ENCODE assay signal across 8 mouse cellular contexts in genomic region chr13:74008948-74009718, GRCm38 (mm10). TPM values are rescaled to one million over a fixed set of nuclear protein-coding genes. Genes with fewer than 3 reads are reported as not detected.
DNase-seq lines count a peak whose midpoint lies in the region; ATAC-seq and TF ChIP-seq lines count a peak whose summit lies in the region.

Gene Tppp (plus strand): TSS chr13:74009407.

- WGBS in forebrain, embryonic 15.5 days, result under 1% methylated on average over 56 of the region's 56 CpGs
- under 1% methylated on average over 56 of the region's 56 CpGs for WGBS in large intestine, adult 2 months
- WGBS in liver, embryonic 16.5 days (ENCODE audit: insufficient replicate concordance), result 1% methylated on average over 53 of the region's 56 CpGs
- WGBS in neural tube, embryonic 12.5 days, result under 1% methylated on average over 56 of the region's 56 CpGs
- 1% methylated on average over 55 of the region's 56 CpGs for WGBS in stomach, postnatal 0 days

- no peaks in the 10 kb centered on the region for H3K4me1 ChIP-seq in ES-E14 (ENCODE audit: control insufficient read depth in 2 of 2, insufficient read depth in 2 of 2, low read length in 2 of 2, poor library complexity in 1 of 2)
- peaks cover 15% of the 10 kb centered on the region for H3K4me1 ChIP-seq in forebrain, embryonic 15.5 days
- H3K4me1 ChIP-seq in liver, embryonic 16.5 days (ENCODE audit: control insufficient read depth, low read depth, low read length), result peaks cover 19% of the 10 kb centered on the region
- peaks cover 11% of the 10 kb centered on the region for H3K4me1 ChIP-seq in neural tube, embryonic 12.5 days
- 0 out of 2 replicates have a peak, but pooled peaks cover 2% of the 10 kb centered on the region for H3K4me1 ChIP-seq in stomach, postnatal 0 days (replicated peaks; ENCODE audit: control insufficient read depth, insufficient read depth)

- intact Hi-C loops in heart, postnatal 14 days (cut with DNase I), result no loop called here

- H3K9ac ChIP-seq in ES-E14 (ENCODE audit: insufficient read depth, low read depth, low read length, poor library complexity, severe bottlenecking), result peak within 1 kb of the TSS; percentile 58
- peak within 1 kb of the TSS; percentile 64 for H3K9ac ChIP-seq in forebrain, embryonic 15.5 days (replicated peaks)
- peak within 1 kb of the TSS; percentile 58 for H3K9ac ChIP-seq in liver, embryonic 16.5 days (ENCODE audit: low read depth, low read length)
- peak within 1 kb of the TSS; percentile 52 for H3K9ac ChIP-seq in neural tube, embryonic 12.5 days
- H3K9ac ChIP-seq in stomach, postnatal 0 days (ENCODE audit: low read length), result peak within 1 kb of the TSS; percentile 65

- no peak for TF ChIP-seq CTCF in stomach, postnatal 0 days (IDR thresholded peaks at IDR 0.05; ENCODE audit: low read depth)

- H3K9me3 ChIP-seq in ES-E14 (ENCODE audit: control insufficient read depth, insufficient read depth, low read depth, low read length), result no peaks in the 10 kb centered on the region
- no peaks in the 10 kb centered on the region for H3K9me3 ChIP-seq in forebrain, embryonic 15.5 days
- H3K9me3 ChIP-seq in liver, embryonic 16.5 days (replicated peaks; ENCODE audit: control insufficient read depth, low read length), result no peaks in the 10 kb centered on the region
- no peaks in the 10 kb centered on the region for H3K9me3 ChIP-seq in neural tube, embryonic 12.5 days
- no peaks in the 10 kb centered on the region for H3K9me3 ChIP-seq in stomach, postnatal 0 days (ENCODE audit: control insufficient read depth, low read length)

- H3K27ac ChIP-seq in ES-E14 (ENCODE audit: insufficient read depth, low read depth, low read length, poor library complexity, severe bottlenecking), result no peak within 1 kb of the TSS
- peak within 1 kb of the TSS; percentile 69 for H3K27ac ChIP-seq in forebrain, embryonic 15.5 days (replicated peaks)
- H3K27ac ChIP-seq in liver, embryonic 16.5 days (ENCODE audit: low read length), result no peak within 1 kb of the TSS
- no peak within 1 kb of the TSS for H3K27ac ChIP-seq in neural tube, embryonic 12.5 days
- H3K27ac ChIP-seq in stomach, postnatal 0 days (replicated peaks), result peak within 1 kb of the TSS; percentile 81

- 0 out of 2 replicates have a peak, but pooled peaks cover 4% of the 10 kb centered on the region for H3K27me3 ChIP-seq in forebrain, embryonic 15.5 days
- peaks cover 48% of the 10 kb centered on the region for H3K27me3 ChIP-seq in liver, embryonic 16.5 days (ENCODE audit: control insufficient read depth, insufficient read depth, low read depth, low read length)
- H3K27me3 ChIP-seq in neural tube, embryonic 12.5 days (replicated peaks), result peaks cover 19% of the 10 kb centered on the region
- no peaks in the 10 kb centered on the region; the same call in 1 of the 2 replicates for H3K27me3 ChIP-seq in stomach, postnatal 0 days (ENCODE audit: control insufficient read depth, insufficient read depth, low read length)

- no peak for TF ChIP-seq EP300 in stomach, postnatal 0 days (optimal IDR thresholded peaks at IDR 0.05)

- H3K4me2 ChIP-seq in forebrain, embryonic 15.5 days (replicated peaks), result peak within 1 kb of the TSS; percentile 98
- peak within 1 kb of the TSS; percentile 92 for H3K4me2 ChIP-seq in liver, embryonic 16.5 days (ENCODE audit: low read depth, low read length)
- H3K4me2 ChIP-seq in neural tube, embryonic 12.5 days (replicated peaks), result peak within 1 kb of the TSS; percentile 97
- peak within 1 kb of the TSS; percentile 96 for H3K4me2 ChIP-seq in stomach, postnatal 0 days (replicated peaks; ENCODE audit: low read depth)

- H3K36me3 ChIP-seq in ES-E14 (ENCODE audit: control insufficient read depth, insufficient read depth, low read length, poor library complexity, severe bottlenecking), result no peaks in the 10 kb centered on the region
- no peaks in the 10 kb centered on the region for H3K36me3 ChIP-seq in forebrain, embryonic 15.5 days
- H3K36me3 ChIP-seq in liver, embryonic 16.5 days (ENCODE audit: control insufficient read depth, insufficient read depth), result no peaks in the 10 kb centered on the region
- H3K36me3 ChIP-seq in neural tube, embryonic 12.5 days, result no peaks in the 10 kb centered on the region
- no peaks in the 10 kb centered on the region for H3K36me3 ChIP-seq in stomach, postnatal 0 days (ENCODE audit: control insufficient read depth, insufficient read depth, low read length)

- H3K4me3 ChIP-seq in ES-E14 (ENCODE audit: insufficient read depth in 1 of 2, low read depth in 1 of 2, low read length in 2 of 2, poor library complexity in 1 of 2, severe bottlenecking in 1 of 2), result peak within 1 kb of the TSS; percentile 72 to 76
- peak within 1 kb of the TSS; percentile 71 for H3K4me3 ChIP-seq in forebrain, embryonic 15.5 days
- H3K4me3 ChIP-seq in liver, embryonic 16.5 days (ENCODE audit: low read depth, low read length), result peak within 1 kb of the TSS; percentile 58
- H3K4me3 ChIP-seq in neural tube, embryonic 12.5 days, result peak within 1 kb of the TSS; percentile 54
- H3K4me3 ChIP-seq in stomach, postnatal 0 days (ENCODE audit: low read depth, low read length), result peak within 1 kb of the TSS; percentile 60

- peak; percentile 93 for ATAC-seq in forebrain, embryonic 15.5 days (replicated peaks)
- ATAC-seq in liver, embryonic 16.5 days (ENCODE audit: low read depth), result peak; percentile 98
- ATAC-seq in neural tube, embryonic 12.5 days (ENCODE audit: low FRiP score, low read depth), result peak; percentile 93
- ATAC-seq in stomach, postnatal 0 days (ENCODE audit: low FRiP score, low TSS enrichment), result peak; percentile 99

- peak; percentile 84 for DNase-seq in ES-E14 (ENCODE audit: low read depth, low spot score)
- peak; percentile 96 for DNase-seq in cerebellum, adult 11-12 months
- peak; percentile 95 to 96 for DNase-seq in heart, postnatal 14 days
- DNase-seq in large intestine, adult 2 months (ENCODE audit: low read depth, low spot score), result peak; percentile 84
- peak; percentile 95 for DNase-seq in stomach, postnatal 0 days (ENCODE audit: low spot score)

- in situ Hi-C loops in ES-E14 (cut with MboI; ENCODE audit: low sequenced_read_pairs in 2 of 2, unreplicated experiment in 2 of 2), result no loop called here

TF ChIP-seq in ES-E14, 5 proteins besides CTCF, POLR2A, EP300 and RAD21:
- TF ChIP-seq CHD2 (IDR thresholded peaks at IDR 0.05; ENCODE audit: low read depth, low read length), result no peak
- 0 out of 2 replicates have a peak, but pooled peaks have one; percentile 38 for TF ChIP-seq HCFC1 (IDR thresholded peaks at IDR 0.05; ENCODE audit: borderline replicate concordance, insufficient read depth, low read length)

RNA-seq across cellular contexts. Expression of gene Tppp, which starts in this region (rescaled TPM):
- total RNA-seq in ES-E14 (2012; rRNA removed), result 0.21 and 0.22 TPM in 2 replicates
- 7.1 and 7.5 TPM in 2 replicates for polyA plus RNA-seq in forebrain, embryonic 15.5 days (2015; fragmentation: Nextera tagmentation; extraction: Ambion mirVana)
- total RNA-seq in heart, postnatal 14 days (2021), result 10 to 100 TPM; 17.2 to 24.1 TPM
- 16.1 and 20.9 TPM in 2 replicates for polyA plus RNA-seq in large intestine, adult 2 months (2012; rRNA removed)
- 0.57 and 0.61 TPM in 2 replicates for polyA plus RNA-seq in liver, embryonic 16.5 days (2015; fragmentation: Nextera tagmentation; extraction: Ambion mirVana)
- 4.7 and 5.6 TPM in 2 replicates for polyA plus RNA-seq in neural tube, embryonic 12.5 days (2016; fragmentation: Nextera tagmentation; extraction: Ambion mirVana)
- polyA plus RNA-seq in stomach, postnatal 0 days (2015; fragmentation: Nextera tagmentation; extraction: Ambion mirVana), result 3.0 and 3.4 TPM in 2 replicates

Comparison
In these comparisons a context has a peak if more than half of its experiments do, and no peak if none do; other contexts are left out.
1. RNA of gene Tppp (total RNA-seq): 17.2 to 24.1 TPM in heart, postnatal 14 days; 0.21 to 0.22 TPM in ES-E14; every median in the first group is over 10 times any median in the second.
2. Peak in DNase-seq, H3K4me3 ChIP-seq and H3K9ac ChIP-seq in ES-E14; RNA of the gene not detected or under 1 TPM.
3. Peak in ATAC-seq, H3K4me3 ChIP-seq, H3K9ac ChIP-seq and H3K4me2 ChIP-seq in liver, embryonic 16.5 days; RNA of the gene not detected or under 1 TPM.
4. H3K27ac ChIP-seq: peak in forebrain, embryonic 15.5 days (single experiment) and stomach, postnatal 0 days (single experiment); none in ES-E14 (single experiment), liver, embryonic 16.5 days (single experiment) and neural tube, embryonic 12.5 days (single experiment).
5. Peak in every context shown above with its lines, with median percentiles within 50 percentile points of each other: DNase-seq, H3K4me3 ChIP-seq, H3K9ac ChIP-seq, ATAC-seq and H3K4me2 ChIP-seq.